Mouse (Mus musculus): ENCODE data around the gene Epn2. TPM values are rescaled to one million over a fixed set of nuclear protein-coding genes. Genes with fewer than 3 reads are reported as not detected.

Gene Epn2
- polyA plus RNA-seq, 1 experiment from 2014 or later: 30.4 TPM

DNA sequence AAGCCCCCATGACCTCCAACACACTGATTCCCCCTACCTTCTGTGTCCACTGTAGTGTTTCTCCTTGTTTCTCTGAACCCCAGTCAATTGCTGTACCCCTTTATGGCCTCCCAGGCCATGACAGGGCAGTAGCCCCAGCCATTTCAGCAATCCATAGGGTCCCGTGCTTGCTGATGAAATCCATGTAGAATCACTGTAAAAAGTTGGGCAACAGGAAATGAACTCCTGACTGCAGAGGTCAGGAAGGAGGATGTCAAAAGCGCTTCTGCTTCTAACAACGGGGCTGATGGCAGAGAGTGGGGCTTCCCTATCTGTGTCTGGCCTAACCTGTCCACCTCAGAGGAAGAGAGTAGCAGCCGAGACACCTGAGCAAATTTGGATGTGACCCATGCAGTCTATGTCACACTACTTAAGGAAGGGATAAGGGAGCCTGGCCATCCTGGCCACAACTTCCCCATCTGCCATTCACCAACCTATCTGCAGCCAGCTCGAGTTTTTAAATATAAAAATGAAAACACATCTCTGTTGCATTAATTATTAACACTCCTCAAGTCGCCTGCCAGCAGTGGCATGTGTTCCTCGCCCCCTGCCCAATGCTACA is 110.1 kb downstream of the Epn2 start:
- no peaks in the 10 kb centered on the region for H3K9me3 ChIP-seq
- no peaks in the 10 kb centered on the region for H3K27me3 ChIP-seq
- no peak for ATAC-seq (ENCODE audit: insufficient number of reproducible peaks, low FRiP score, low TSS enrichment, low read depth)
- H3K9ac ChIP-seq: no peak overlapping the region
- WGBS: 57% methylated on average over 7 of the region's 7 CpGs
- H3K4me3 ChIP-seq: no peak overlapping the region
- H3K4me2 ChIP-seq: no peak overlapping the region
- H3K27ac ChIP-seq: no peak overlapping the region
- H3K36me3 ChIP-seq: no peaks in the 10 kb centered on the region
- H3K4me1 ChIP-seq: peaks cover 7% of the 10 kb centered on the region

DNA sequence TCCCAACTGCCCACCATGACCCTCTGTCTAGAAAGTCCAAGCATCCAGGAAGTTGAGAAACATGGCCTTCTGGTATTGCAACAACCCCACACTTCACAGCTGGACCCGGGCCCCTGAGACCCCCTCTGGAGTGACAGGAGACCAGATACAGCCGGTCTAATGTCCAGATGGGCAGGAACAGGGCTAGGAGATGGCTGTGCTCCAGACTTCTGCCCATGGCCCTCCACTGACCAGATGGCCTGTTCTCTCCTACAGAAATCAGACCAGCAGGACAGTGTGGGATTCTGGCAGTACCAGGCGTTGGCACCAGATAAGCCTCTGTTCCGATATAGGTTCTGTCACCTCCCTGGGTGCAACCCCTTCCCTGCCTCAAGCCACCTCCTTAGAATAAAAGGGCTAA is 111.0 kb downstream of the Epn2 start:
- Histone ChIP-seq H3K4me1 (peaks cover 7% of the 10 kb centered on the region), H3K27me3 (no peaks in the 10 kb centered on the region), H3K4me3 (no peak overlapping the region), H3K9me3 (no peaks in the 10 kb centered on the region), H3K4me2 (no peak overlapping the region), H3K36me3 (no peaks in the 10 kb centered on the region), H3K27ac (no peak overlapping the region), H3K9ac (no peak overlapping the region)
- WGBS: 85% methylated on average over 4 of the region's 4 CpGs
- no peak for ATAC-seq (ENCODE audit: insufficient number of reproducible peaks, low FRiP score, low TSS enrichment, low read depth)

Other genes with a start within 250 kb of the Epn2 start
- not detected in 2 replicates for gene Slc47a2, start 236.8 kb downstream of the Epn2 start, polyA plus RNA-seq (2015; fragmentation: Nextera tagmentation; extraction: Ambion mirVana)
- gene Slc47a1, start 201.3 kb downstream of the Epn2 start, polyA plus RNA-seq (2015; fragmentation: Nextera tagmentation; extraction: Ambion mirVana): 0.97 and 1.6 TPM in 2 replicates
- gene Rnf112, start 125.6 kb downstream of the Epn2 start, polyA plus RNA-seq (2015; fragmentation: Nextera tagmentation; extraction: Ambion mirVana): 0.78 and 0.82 TPM in 2 replicates
- 540 and 575 TPM in 2 replicates for gene Mfap4, start 94.3 kb downstream of the Epn2 start, polyA plus RNA-seq (2015; fragmentation: Nextera tagmentation; extraction: Ambion mirVana)
- gene Mapk7, start 85.3 kb downstream of the Epn2 start, polyA plus RNA-seq (2015; fragmentation: Nextera tagmentation; extraction: Ambion mirVana): 59.4 and 65.0 TPM in 2 replicates
- gene B9d1, start 74.5 kb downstream of the Epn2 start, polyA plus RNA-seq (2015; fragmentation: Nextera tagmentation; extraction: Ambion mirVana): 20.7 and 24.8 TPM in 2 replicates
- 14.5 and 15.3 TPM in 2 replicates for gene Grap, start 73.6 kb upstream of the Epn2 start, polyA plus RNA-seq (2015; fragmentation: Nextera tagmentation; extraction: Ambion mirVana)
- gene Fam83g, start 104.4 kb upstream of the Epn2 start, polyA plus RNA-seq (2015; fragmentation: Nextera tagmentation; extraction: Ambion mirVana): 7.6 and 7.9 TPM in 2 replicates
- not detected in 2 replicates for gene Slc5a10, start 141.1 kb upstream of the Epn2 start, polyA plus RNA-seq (2015; fragmentation: Nextera tagmentation; extraction: Ambion mirVana)
- 23.0 and 23.7 TPM in 2 replicates for gene Prpsap2, start 182.4 kb upstream of the Epn2 start, polyA plus RNA-seq (2015; fragmentation: Nextera tagmentation; extraction: Ambion mirVana)

All from limb, embryonic 15.5 days (tissue).